Mouse (Mus musculus): ENCODE results near the gene Cd200r1. TPM values are rescaled to one million over a fixed set of nuclear protein-coding genes. Genes with fewer than 3 reads are reported as not detected.

Gene Cd200r1
- polyA plus RNA-seq, 1 experiment = not detected

DNA sequence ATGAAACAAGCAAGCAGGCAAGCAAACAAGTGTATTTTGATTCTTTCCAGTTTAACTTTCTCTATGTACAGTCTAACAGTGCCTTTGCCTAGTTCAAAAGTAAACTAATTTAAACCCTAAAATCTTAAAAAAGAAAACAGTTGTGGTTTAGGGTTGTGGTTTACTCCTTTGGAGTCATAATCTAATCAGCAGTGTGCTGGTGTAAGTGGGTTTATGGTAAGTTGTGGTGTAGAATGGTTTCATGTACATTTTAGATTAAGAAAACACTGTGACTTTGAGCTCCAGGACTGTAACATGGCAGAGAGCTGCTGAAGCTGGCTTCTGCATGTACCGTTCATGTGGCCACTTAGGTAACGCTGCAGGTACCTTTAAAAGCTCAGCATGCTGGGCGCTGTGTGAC is 38.0 kb upstream of the Cd200r1 start:
- Histone ChIP-seq H3K36me3 (ENCODE audit: control insufficient read depth, insufficient read depth, low read length, poor library complexity, severe bottlenecking) (peaks cover 54% of the 10 kb centered on the region), H3K9ac (ENCODE audit: low read depth, poor library complexity, severe bottlenecking) (no peak overlapping the region), H3K4me3 (ENCODE audit: low read depth, low read length) (no peak overlapping the region), H3K27me3 (ENCODE audit: control insufficient read depth, insufficient read depth, low read length, poor library complexity, severe bottlenecking) (no peaks in the 10 kb centered on the region), H3K27ac (ENCODE audit: insufficient read depth, low read length) (no peak overlapping the region), H3K4me1 (ENCODE audit: control insufficient read depth, insufficient read depth, low read length) (peaks cover 2% of the 10 kb centered on the region), H3K9me3 (replicated peaks; ENCODE audit: control insufficient read depth, insufficient read depth, low read length, poor library complexity, severe bottlenecking) (no peaks in the 10 kb centered on the region)
- no peak for TF ChIP-seq EP300 (IDR thresholded peaks at IDR 0.05; ENCODE audit: insufficient read depth, low read depth, low read length)
- TF ChIP-seq CTCF (IDR thresholded peaks at IDR 0.05; ENCODE audit: low read depth, low read length) = no peak
- TF ChIP-seq POLR2A (IDR thresholded peaks at IDR 0.05; ENCODE audit: insufficient read depth, low read length) = no peak

GRCm38 (mm10) chr16:44734059-44734458 is 31.5 kb upstream of the Cd200r1 start:
- Histone ChIP-seq H3K4me3 (ENCODE audit: low read depth, low read length) (no peak overlapping the region), H3K9ac (ENCODE audit: low read depth, poor library complexity, severe bottlenecking) (no peak overlapping the region), H3K27me3 (ENCODE audit: control insufficient read depth, insufficient read depth, low read length, poor library complexity, severe bottlenecking) (no peaks in the 10 kb centered on the region), H3K36me3 (ENCODE audit: control insufficient read depth, insufficient read depth, low read length, poor library complexity, severe bottlenecking) (peaks cover 72% of the 10 kb centered on the region), H3K27ac (ENCODE audit: insufficient read depth, low read length) (no peak overlapping the region), H3K4me1 (ENCODE audit: control insufficient read depth, insufficient read depth, low read length) (no peaks in the 10 kb centered on the region), H3K9me3 (replicated peaks; ENCODE audit: control insufficient read depth, insufficient read depth, low read length, poor library complexity, severe bottlenecking) (no peaks in the 10 kb centered on the region)
- TF ChIP-seq CTCF (IDR thresholded peaks at IDR 0.05; ENCODE audit: low read depth, low read length) (no peak), POLR2A (IDR thresholded peaks at IDR 0.05; ENCODE audit: insufficient read depth, low read length) (no peak), EP300 (IDR thresholded peaks at IDR 0.05; ENCODE audit: insufficient read depth, low read depth, low read length) (no peak)

- no peaks in the 10 kb centered on the region for H3K27me3 ChIP-seq (ENCODE audit: control insufficient read depth, insufficient read depth, low read length, poor library complexity, severe bottlenecking)
- no peak overlapping the region for H3K9ac ChIP-seq (ENCODE audit: low read depth, poor library complexity, severe bottlenecking)
- no peaks in the 10 kb centered on the region for H3K9me3 ChIP-seq (replicated peaks; ENCODE audit: control insufficient read depth, insufficient read depth, low read length, poor library complexity, severe bottlenecking)
- TF ChIP-seq CTCF (IDR thresholded peaks at IDR 0.05; ENCODE audit: low read depth, low read length) (no peak), EP300 (IDR thresholded peaks at IDR 0.05; ENCODE audit: insufficient read depth, low read depth, low read length) (no peak)
- H3K36me3 ChIP-seq (ENCODE audit: control insufficient read depth, insufficient read depth, low read length, poor library complexity, severe bottlenecking) = peaks cover 58% of the 10 kb centered on the region
- H3K4me1 ChIP-seq (ENCODE audit: control insufficient read depth, insufficient read depth, low read length) = no peaks in the 10 kb centered on the region
- no peak overlapping the region for H3K4me3 ChIP-seq (ENCODE audit: low read depth, low read length)
- H3K27ac ChIP-seq (ENCODE audit: insufficient read depth, low read length) = no peak overlapping the region
Observed at GRCm38 (mm10) chr16:44735676-44736075, 29.9 kb upstream of the Cd200r1 start.

GRCm38 (mm10) chr16:44736118-44736517 is 29.4 kb upstream of the Cd200r1 start:
- no peak overlapping the region for H3K27ac ChIP-seq (ENCODE audit: insufficient read depth, low read length)
- no peak overlapping the region for H3K9ac ChIP-seq (ENCODE audit: low read depth, poor library complexity, severe bottlenecking)
- H3K36me3 ChIP-seq (ENCODE audit: control insufficient read depth, insufficient read depth, low read length, poor library complexity, severe bottlenecking) = peaks cover 54% of the 10 kb centered on the region
- no peak for TF ChIP-seq POLR2A (IDR thresholded peaks at IDR 0.05; ENCODE audit: insufficient read depth, low read length)
- no peak for TF ChIP-seq CTCF (IDR thresholded peaks at IDR 0.05; ENCODE audit: low read depth, low read length)
- TF ChIP-seq EP300 (IDR thresholded peaks at IDR 0.05; ENCODE audit: insufficient read depth, low read depth, low read length) = no peak
- H3K27me3 ChIP-seq (ENCODE audit: control insufficient read depth, insufficient read depth, low read length, poor library complexity, severe bottlenecking) = no peaks in the 10 kb centered on the region
- H3K4me3 ChIP-seq (ENCODE audit: low read depth, low read length) = no peak overlapping the region
- no peaks in the 10 kb centered on the region for H3K9me3 ChIP-seq (replicated peaks; ENCODE audit: control insufficient read depth, insufficient read depth, low read length, poor library complexity, severe bottlenecking)
- H3K4me1 ChIP-seq (ENCODE audit: control insufficient read depth, insufficient read depth, low read length) = no peaks in the 10 kb centered on the region

GRCm38 (mm10) chr16:44742753-44743152 is 22.8 kb upstream of the Cd200r1 start:
- no peak overlapping the region for H3K9ac ChIP-seq (ENCODE audit: low read depth, poor library complexity, severe bottlenecking)
- no peak for TF ChIP-seq EP300 (IDR thresholded peaks at IDR 0.05; ENCODE audit: insufficient read depth, low read depth, low read length)
- no peak for TF ChIP-seq POLR2A (IDR thresholded peaks at IDR 0.05; ENCODE audit: insufficient read depth, low read length)
- no peak for TF ChIP-seq CTCF (IDR thresholded peaks at IDR 0.05; ENCODE audit: low read depth, low read length)
- no peak overlapping the region for H3K27ac ChIP-seq (ENCODE audit: insufficient read depth, low read length)
- no peak overlapping the region for H3K4me3 ChIP-seq (ENCODE audit: low read depth, low read length)
- H3K9me3 ChIP-seq (replicated peaks; ENCODE audit: control insufficient read depth, insufficient read depth, low read length, poor library complexity, severe bottlenecking) = no peaks in the 10 kb centered on the region
- peaks cover 3% of the 10 kb centered on the region; the same call in 1 of the 2 replicates for H3K36me3 ChIP-seq (ENCODE audit: control insufficient read depth, insufficient read depth, low read length, poor library complexity, severe bottlenecking)
- no peaks in the 10 kb centered on the region for H3K27me3 ChIP-seq (ENCODE audit: control insufficient read depth, insufficient read depth, low read length, poor library complexity, severe bottlenecking)
- H3K4me1 ChIP-seq (ENCODE audit: control insufficient read depth, insufficient read depth, low read length) = no peaks in the 10 kb centered on the region

- H3K4me3 ChIP-seq (ENCODE audit: low read depth, low read length) = peak overlapping the region; percentile 97
- H3K4me1 ChIP-seq (ENCODE audit: control insufficient read depth, insufficient read depth, low read length) = no peaks in the 10 kb centered on the region
- H3K27ac ChIP-seq (ENCODE audit: insufficient read depth, low read length) = no peak overlapping the region
- no peak for TF ChIP-seq CTCF (IDR thresholded peaks at IDR 0.05; ENCODE audit: low read depth, low read length)
- TF ChIP-seq POLR2A (IDR thresholded peaks at IDR 0.05; ENCODE audit: insufficient read depth, low read length) = no peak
- no peak for TF ChIP-seq EP300 (IDR thresholded peaks at IDR 0.05; ENCODE audit: insufficient read depth, low read depth, low read length)
- H3K27me3 ChIP-seq (ENCODE audit: control insufficient read depth, insufficient read depth, low read length, poor library complexity, severe bottlenecking) = no peaks in the 10 kb centered on the region
- H3K9ac ChIP-seq (ENCODE audit: low read depth, poor library complexity, severe bottlenecking) = peak overlapping the region; percentile 69
- no peaks in the 10 kb centered on the region for H3K36me3 ChIP-seq (ENCODE audit: control insufficient read depth, insufficient read depth, low read length, poor library complexity, severe bottlenecking)
- H3K9me3 ChIP-seq (replicated peaks; ENCODE audit: control insufficient read depth, insufficient read depth, low read length, poor library complexity, severe bottlenecking) = no peaks in the 10 kb centered on the region
Observed at GRCm38 (mm10) chr16:44745471-44745865, 20.1 kb upstream of the Cd200r1 start.
